Mouse (Mus musculus) myocyte (in vitro differentiated cells): ENCODE data around the gene Ube2o.

Experiments used
- CEBPB ChIP-seq: IDR thresholded peaks from 2 replicates; pipeline ENCODE4 v1.6.1; 2011; ENCODE audit warnings: mild to moderate bottlenecking, moderate library complexity; ENCODE audit not compliant: poor library complexity, insufficient read depth, severe bottlenecking
- MAX ChIP-seq: IDR thresholded peaks from one replicate; pipeline ENCODE4 v1.6.1; 2011; ENCODE audit warnings: low read depth, mild to moderate bottlenecking, control low read depth
- MYOD1 ChIP-seq, 3 experiments: IDR thresholded peaks; one replicate each; pipeline ENCODE4 v1.6.1; 2011; ENCODE audit warnings: control low read depth in 2 of 3, low read depth in 2 of 3, mild to moderate bottlenecking in 2 of 3, moderate library complexity in 1 of 3; ENCODE audit not compliant: insufficient read length in 2 of 3, control insufficient read depth in 1 of 3
- POLR2A ChIP-seq: IDR thresholded peaks from one replicate; pipeline ENCODE4 v1.6.1; 2011; ENCODE audit warnings: low read depth, mild to moderate bottlenecking, control low read depth, moderate library complexity; ENCODE audit not compliant: insufficient read length
- TCF12 ChIP-seq: IDR thresholded peaks from one replicate; pipeline ENCODE4 v1.6.1; 2011; ENCODE audit warnings: mild to moderate bottlenecking, control low read depth; ENCODE audit not compliant: poor library complexity, insufficient read depth, severe bottlenecking
- USF1 ChIP-seq: IDR thresholded peaks from one replicate; pipeline ENCODE4 v1.6.1; 2011; ENCODE audit warnings: low read depth, mild to moderate bottlenecking, control low read depth, moderate library complexity

- TF ChIP-seq POLR2A (no peak), MAX (no peak), USF1 (no peak), TCF12 (no peak), CEBPB (no peak), MYOD1 (IDR thresholded peaks at IDR 0.05; ENCODE audit: control insufficient read depth in 1 of 3, insufficient read length in 2 of 3, low read depth in 2 of 3) (no peak)
Measured at GRCm38 (mm10) chr11:116629472-116629871, 48.2 kb upstream of the Ube2o start.
